Mouse (Mus musculus) testis, adult 2 months (tissue): Measurements from ENCODE around the gene Cyfip2.

Experiments
- CTCF ChIP-seq: fragments of 200-500 bp; IDR thresholded peaks from 2 replicates; pipeline ENCODE4 v1.5.1; 2012; ENCODE audit warnings: low read depth, mild to moderate bottlenecking, inconsistent platforms, low read length, moderate library complexity; ENCODE audit not compliant: control insufficient read depth, insufficient read depth, insufficient replicate concordance
- POLR2A ChIP-seq: fragments of 200-500 bp; IDR thresholded peaks from 2 replicates; pipeline ENCODE4 v1.6.1; 2012; ENCODE audit warnings: low read depth, mild to moderate bottlenecking, inconsistent platforms, low read length, moderate library complexity; ENCODE audit not compliant: control insufficient read depth

DNA sequence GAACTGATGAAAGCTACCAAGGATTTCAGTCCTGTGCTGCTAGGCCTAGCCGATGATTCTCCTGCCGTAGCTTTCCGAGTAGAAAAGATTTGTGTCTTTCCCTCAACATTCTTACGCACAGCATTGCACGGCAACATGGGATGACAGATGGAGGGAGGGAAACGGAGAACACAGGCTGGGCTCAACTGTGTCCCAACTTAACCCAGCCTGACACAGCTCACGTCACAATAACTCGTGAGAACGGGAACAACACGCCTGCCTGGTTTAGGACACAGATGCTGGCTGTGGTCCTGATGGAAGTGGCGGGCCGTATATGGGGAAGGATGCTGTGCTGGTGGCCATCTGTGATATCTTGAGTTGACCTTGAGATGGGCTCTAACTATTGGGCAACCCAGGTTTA is 34.0 kb downstream of the Cyfip2 start:
- TF ChIP-seq CTCF: no peak
- TF ChIP-seq POLR2A: no peak
